Mouse (Mus musculus): ENCODE measurements around the gene Cep290. TPM values are rescaled to one million over a fixed set of nuclear protein-coding genes. Genes with fewer than 3 reads are reported as not detected.

Cep290 gene
- polyA plus RNA-seq, 1 experiment from 2014 or later, result 2.1 TPM

DNA sequence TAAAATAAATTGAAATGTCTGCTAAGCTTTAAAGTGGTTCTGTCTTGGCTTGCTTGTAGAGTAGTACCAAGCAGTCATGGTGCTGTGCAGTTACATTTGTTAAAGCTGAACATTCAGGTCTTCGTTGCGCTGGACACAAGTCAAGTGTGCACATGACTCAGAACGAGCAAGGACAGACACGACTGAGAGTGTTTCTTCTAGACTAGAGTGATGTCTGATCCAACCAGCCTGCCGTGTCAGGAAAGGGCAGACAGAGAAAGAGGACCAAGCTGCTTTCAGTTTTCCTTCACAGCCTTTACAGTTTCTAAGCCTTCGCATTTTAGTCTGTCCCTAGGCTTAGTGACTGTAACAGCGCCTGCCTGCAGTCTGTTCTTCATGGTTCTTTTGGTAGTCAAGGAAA is 4.6 kb downstream of the Cep290 start:
- Histone ChIP-seq H3K36me3 (ENCODE audit: control insufficient read depth, insufficient read depth, low read length) (peaks cover 5% of the 10 kb centered on the region; the same call in 1 of the 2 replicates), H3K4me2 (replicated peaks; ENCODE audit: low read depth) (no peak overlapping the region), H3K9ac (ENCODE audit: low read length) (no peak overlapping the region), H3K4me3 (ENCODE audit: low read depth, low read length) (no peak overlapping the region), H3K27ac (replicated peaks) (no peak overlapping the region), H3K27me3 (ENCODE audit: control insufficient read depth, insufficient read depth, low read length) (no peaks in the 10 kb centered on the region), H3K4me1 (replicated peaks; ENCODE audit: control insufficient read depth, insufficient read depth) (no peaks in the 10 kb centered on the region), H3K9me3 (ENCODE audit: control insufficient read depth, low read length) (no peaks in the 10 kb centered on the region)
- TF ChIP-seq EP300 (optimal IDR thresholded peaks at IDR 0.05) (no peak), CTCF (IDR thresholded peaks at IDR 0.05; ENCODE audit: low read depth) (no peak)
- DNase-seq (ENCODE audit: low spot score) (no peak), ATAC-seq (ENCODE audit: low FRiP score, low TSS enrichment) (no peak)
- WGBS, result 75% methylated on average over 7 of the region's 7 CpGs

- Histone ChIP-seq H3K4me1 (replicated peaks; ENCODE audit: control insufficient read depth, insufficient read depth) (no peaks in the 10 kb centered on the region), H3K27ac (replicated peaks) (no peak overlapping the region), H3K4me3 (ENCODE audit: low read depth, low read length) (no peak overlapping the region), H3K27me3 (ENCODE audit: control insufficient read depth, insufficient read depth, low read length) (no peaks in the 10 kb centered on the region), H3K9me3 (ENCODE audit: control insufficient read depth, low read length) (no peaks in the 10 kb centered on the region), H3K36me3 (ENCODE audit: control insufficient read depth, insufficient read depth, low read length) (peaks cover 5% of the 10 kb centered on the region; the same call in 1 of the 2 replicates), H3K9ac (ENCODE audit: low read length) (no peak overlapping the region), H3K4me2 (replicated peaks; ENCODE audit: low read depth) (no peak overlapping the region)
- ATAC-seq (ENCODE audit: low FRiP score, low TSS enrichment) (no peak), DNase-seq (ENCODE audit: low spot score) (no peak)
- 48% methylated on average over 3 of the region's 3 CpGs for WGBS
- TF ChIP-seq CTCF (IDR thresholded peaks at IDR 0.05; ENCODE audit: low read depth), result no peak
- TF ChIP-seq EP300 (optimal IDR thresholded peaks at IDR 0.05), result no peak
Measured at GRCm38 (mm10) chr10:100498309-100498708, 11.0 kb downstream of the Cep290 start.

DNA sequence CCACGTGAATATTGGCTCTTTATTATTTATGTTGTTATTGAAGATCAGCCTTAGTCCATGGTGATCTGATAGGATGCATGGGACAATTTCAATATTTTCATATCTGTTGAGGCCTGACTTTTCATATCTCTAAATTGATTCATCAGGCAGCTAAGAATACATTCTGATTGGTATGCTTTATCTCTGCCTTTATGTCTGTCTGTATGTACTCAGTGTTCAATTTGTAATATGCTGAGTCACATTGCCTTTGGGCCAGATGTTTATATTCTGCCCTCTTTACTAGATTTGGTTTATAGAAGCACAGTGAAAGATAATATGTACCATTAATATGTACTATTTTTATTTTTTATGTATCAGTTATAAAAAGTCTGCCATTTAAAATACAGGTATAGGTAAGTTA is 20.8 kb downstream of the Cep290 start:
- no peak overlapping the region for H3K27ac ChIP-seq (replicated peaks)
- no peak for TF ChIP-seq EP300 (optimal IDR thresholded peaks at IDR 0.05)
- TF ChIP-seq CTCF (IDR thresholded peaks at IDR 0.05; ENCODE audit: low read depth), result no peak
- H3K27me3 ChIP-seq (ENCODE audit: control insufficient read depth, insufficient read depth, low read length), result no peaks in the 10 kb centered on the region
- no peak overlapping the region for H3K4me3 ChIP-seq (ENCODE audit: low read depth, low read length)
- 81% methylated on average over 1 of the region's 1 CpGs for WGBS
- no peak overlapping the region for H3K4me2 ChIP-seq (replicated peaks; ENCODE audit: low read depth)
- ATAC-seq (ENCODE audit: low FRiP score, low TSS enrichment) (no peak), DNase-seq (ENCODE audit: low spot score) (no peak)
- no peak overlapping the region for H3K9ac ChIP-seq (ENCODE audit: low read length)
- H3K9me3 ChIP-seq (ENCODE audit: control insufficient read depth, low read length), result no peaks in the 10 kb centered on the region
- no peaks in the 10 kb centered on the region for H3K4me1 ChIP-seq (replicated peaks; ENCODE audit: control insufficient read depth, insufficient read depth)
- peaks cover 2% of the 10 kb centered on the region; the same call in 1 of the 2 replicates for H3K36me3 ChIP-seq (ENCODE audit: control insufficient read depth, insufficient read depth, low read length)

GRCm38 (mm10) chr10:100521617-100522016 is 34.3 kb downstream of the Cep290 start:
- Histone ChIP-seq H3K9ac (ENCODE audit: low read length) (no peak overlapping the region), H3K4me3 (ENCODE audit: low read depth, low read length) (no peak overlapping the region), H3K9me3 (ENCODE audit: control insufficient read depth, low read length) (no peaks in the 10 kb centered on the region), H3K27me3 (ENCODE audit: control insufficient read depth, insufficient read depth, low read length) (no peaks in the 10 kb centered on the region), H3K4me2 (replicated peaks; ENCODE audit: low read depth) (no peak overlapping the region), H3K4me1 (replicated peaks; ENCODE audit: control insufficient read depth, insufficient read depth) (no peaks in the 10 kb centered on the region), H3K27ac (replicated peaks) (no peak overlapping the region), H3K36me3 (ENCODE audit: control insufficient read depth, insufficient read depth, low read length) (no peaks in the 10 kb centered on the region)
- ATAC-seq (ENCODE audit: low FRiP score, low TSS enrichment) (no peak), DNase-seq (ENCODE audit: low spot score) (no peak)
- TF ChIP-seq CTCF (IDR thresholded peaks at IDR 0.05; ENCODE audit: low read depth) (no peak), EP300 (optimal IDR thresholded peaks at IDR 0.05) (no peak)
- WGBS, result 78% methylated on average over 4 of the region's 4 CpGs

DNA sequence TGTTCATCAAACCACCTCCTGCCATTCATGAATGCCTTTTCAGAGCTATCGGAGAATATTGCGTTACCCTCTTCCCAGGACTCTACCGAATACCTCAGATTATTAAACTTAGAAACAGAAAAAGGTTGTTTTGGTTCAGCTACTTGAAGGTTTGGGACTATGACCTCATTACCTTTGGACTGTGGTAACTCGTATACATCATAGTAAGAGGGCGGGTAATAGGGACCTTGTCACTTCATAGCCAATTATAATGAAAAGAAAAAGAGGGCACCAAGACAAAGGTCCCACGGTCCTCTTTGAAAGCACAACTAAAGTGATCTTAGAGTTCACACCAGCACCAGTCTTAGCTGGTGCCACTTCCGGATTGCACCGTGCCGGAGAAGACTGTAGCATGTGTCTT is 35.0 kb downstream of the Cep290 start:
- Histone ChIP-seq H3K27me3 (ENCODE audit: control insufficient read depth, insufficient read depth, low read length) (no peaks in the 10 kb centered on the region), H3K36me3 (ENCODE audit: control insufficient read depth, insufficient read depth, low read length) (no peaks in the 10 kb centered on the region), H3K9ac (ENCODE audit: low read length) (no peak overlapping the region), H3K4me1 (replicated peaks; ENCODE audit: control insufficient read depth, insufficient read depth) (no peaks in the 10 kb centered on the region), H3K4me3 (ENCODE audit: low read depth, low read length) (no peak overlapping the region), H3K27ac (replicated peaks) (no peak overlapping the region), H3K9me3 (ENCODE audit: control insufficient read depth, low read length) (no peaks in the 10 kb centered on the region), H3K4me2 (replicated peaks; ENCODE audit: low read depth) (no peak overlapping the region)
- no peak for DNase-seq (ENCODE audit: low spot score)
- no peak for ATAC-seq (ENCODE audit: low FRiP score, low TSS enrichment)
- TF ChIP-seq EP300 (optimal IDR thresholded peaks at IDR 0.05) (no peak), CTCF (IDR thresholded peaks at IDR 0.05; ENCODE audit: low read depth) (no peak)
- 92% methylated on average over 9 of the region's 9 CpGs for WGBS

DNA sequence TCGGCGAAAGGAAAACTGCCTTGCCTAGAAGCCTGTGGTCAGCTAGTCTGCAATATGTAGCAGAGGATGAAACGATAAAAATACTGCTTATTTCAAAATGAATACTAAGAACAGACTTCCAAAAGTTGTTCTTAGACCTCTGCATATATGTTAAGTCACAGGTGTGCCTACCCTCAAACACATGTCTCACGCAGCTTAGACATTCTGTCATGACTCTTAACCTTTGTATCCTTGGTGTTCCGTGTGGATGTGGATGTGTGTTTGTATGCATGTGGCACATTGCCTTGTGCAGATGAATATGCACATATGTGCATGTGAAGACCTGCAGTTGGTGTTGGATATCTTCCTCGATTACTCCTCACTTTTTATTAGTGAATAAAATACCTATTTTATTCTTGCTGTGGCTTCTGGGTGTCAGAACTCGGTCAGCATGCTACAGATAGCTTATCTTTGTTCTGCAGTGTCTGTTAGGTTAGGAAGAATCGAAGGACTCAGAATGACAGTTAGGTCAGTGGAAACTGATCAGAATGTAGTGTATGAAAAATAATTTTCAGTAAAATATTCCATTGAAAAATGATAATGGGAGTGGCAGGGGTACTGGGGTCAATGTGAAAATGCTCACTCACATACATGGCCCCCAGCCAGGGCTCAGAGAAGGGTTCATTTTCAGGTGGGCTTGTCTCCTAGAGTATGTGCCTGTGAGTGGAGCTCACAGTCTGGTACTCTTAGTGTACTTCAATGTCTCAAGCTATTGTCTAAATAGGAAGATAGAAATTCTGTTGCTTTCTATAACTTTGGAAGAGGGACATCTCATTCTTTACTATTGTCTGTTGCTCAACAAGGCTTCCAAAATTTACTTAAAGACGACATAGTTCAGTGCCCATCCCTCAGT is 37.4 kb downstream of the Cep290 start:
- WGBS, result 91% methylated on average over 9 of the region's 9 CpGs
- ATAC-seq (ENCODE audit: low FRiP score, low TSS enrichment) (no peak), DNase-seq (ENCODE audit: low spot score) (no peak)
- Histone ChIP-seq H3K9me3 (ENCODE audit: control insufficient read depth, low read length) (no peaks in the 10 kb centered on the region), H3K27ac (replicated peaks) (no peak overlapping the region), H3K4me1 (replicated peaks; ENCODE audit: control insufficient read depth, insufficient read depth) (no peaks in the 10 kb centered on the region), H3K4me2 (replicated peaks; ENCODE audit: low read depth) (no peak overlapping the region), H3K36me3 (ENCODE audit: control insufficient read depth, insufficient read depth, low read length) (no peaks in the 10 kb centered on the region), H3K4me3 (ENCODE audit: low read depth, low read length) (no peak overlapping the region), H3K9ac (ENCODE audit: low read length) (no peak overlapping the region), H3K27me3 (ENCODE audit: control insufficient read depth, insufficient read depth, low read length) (no peaks in the 10 kb centered on the region)
- TF ChIP-seq CTCF (IDR thresholded peaks at IDR 0.05; ENCODE audit: low read depth), result no peak
- no peak for TF ChIP-seq EP300 (optimal IDR thresholded peaks at IDR 0.05)
